In genomic region chr17:47428831-47429304, GRCm38 (mm10) we compare ENCODE assay signal across 8 mouse cellular contexts. TPM values are rescaled to one million over a fixed set of nuclear protein-coding genes. Genes with fewer than 3 reads are reported as not detected.
DNase-seq lines count a peak whose midpoint lies in the region; ATAC-seq and TF ChIP-seq lines count a peak whose summit lies in the region.

No protein-coding gene starts in this region.

- no peaks in the 10 kb centered on the region for H3K4me1 ChIP-seq in embryonic facial prominence, embryonic 13.5 days

- H3K4me3 ChIP-seq in embryonic facial prominence, embryonic 13.5 days: no peak overlapping the region
- no peak overlapping the region for H3K4me3 ChIP-seq in myocyte

- no peaks in the 10 kb centered on the region for H3K9me3 ChIP-seq in embryonic facial prominence, embryonic 13.5 days

- H3K9ac ChIP-seq in embryonic facial prominence, embryonic 13.5 days: no peak overlapping the region

- H3K27me3 ChIP-seq in embryonic facial prominence, embryonic 13.5 days: peaks cover 15% of the 10 kb centered on the region
- H3K27me3 ChIP-seq in myocyte (ENCODE audit: control insufficient read depth, insufficient read depth, insufficient read length): peaks cover 4% of the 10 kb centered on the region

- peak overlapping the region; percentile 7; the same call in 1 of the 2 replicates for H3K4me2 ChIP-seq in embryonic facial prominence, embryonic 13.5 days
- peak overlapping the region; percentile 28 for H3K4me2 ChIP-seq in myocyte (ENCODE audit: low read depth)

- 11% methylated on average over 8 of the region's 8 CpGs for WGBS in embryonic facial prominence, embryonic 13.5 days

- no peak overlapping the region for H3ac ChIP-seq in myocyte (ENCODE audit: control insufficient read depth, insufficient read length)

- peak; percentile 15 for DNase-seq in adipocyte (ENCODE audit: low spot score)
- DNase-seq in liver: peak; percentile 47
- no peak for DNase-seq in cerebellum, postnatal 10 days
- DNase-seq in spleen, postnatal 14 days (ENCODE audit: low spot score in 2 of 2): no peak
- no peak for DNase-seq in spleen, adult 18-20 months

- ATAC-seq in embryonic facial prominence, embryonic 13.5 days (ENCODE audit: insufficient number of reproducible peaks, insufficient read depth, low FRiP score, low TSS enrichment, low read depth): peak; percentile 29; the same call in 1 of the 2 replicates
- peak; percentile 42 to 71; a peak in 1 of 4 replicates for ATAC-seq in hematopoietic stem cell, adult 5-6 weeks (replicated peaks in 1 of 2; ENCODE audit: insufficient read depth in 1 of 2, low FRiP score in 2 of 2, low TSS enrichment in 1 of 2, low read depth in 1 of 2, poor library complexity in 2 of 2, severe bottlenecking in 2 of 2)

- H3K36me3 ChIP-seq in embryonic facial prominence, embryonic 13.5 days: no peaks in the 10 kb centered on the region
- no peaks in the 10 kb centered on the region for H3K36me3 ChIP-seq in myocyte (ENCODE audit: control insufficient read depth, insufficient read depth)

- no peaks in the 10 kb centered on the region for H3K79me2 ChIP-seq in myocyte (ENCODE audit: control insufficient read depth, insufficient read depth)

- no peak for TF ChIP-seq POLR2A in myocyte (IDR thresholded peaks at IDR 0.05; ENCODE audit: insufficient read length, low read depth)

- H3K27ac ChIP-seq in embryonic facial prominence, embryonic 13.5 days: no peak overlapping the region

TF ChIP-seq in myocyte, 11 proteins besides CTCF, POLR2A, EP300 and RAD21:
- no peak for TF ChIP-seq MAX (IDR thresholded peaks at IDR 0.05; ENCODE audit: low read depth)
- peak in 1 of 3 experiments; percentile 61 for TF ChIP-seq MYOG (IDR thresholded peaks at IDR 0.05; ENCODE audit: control insufficient read depth in 1 of 3, insufficient read depth in 1 of 3, insufficient read length in 2 of 3, low read depth in 2 of 3)
- peak in 2 of 3 experiments; percentile 64 to 70 for TF ChIP-seq MYOD1 (IDR thresholded peaks at IDR 0.05; ENCODE audit: control insufficient read depth in 1 of 3, insufficient read length in 2 of 3, low read depth in 2 of 3)

RNA-seq across cellular contexts. Expression of gene AI661453, which starts 7.5 kb away (rescaled TPM):
- 1.7 and 2.0 TPM in 2 replicates for polyA plus RNA-seq in embryonic facial prominence, embryonic 13.5 days (2015; fragmentation: Nextera tagmentation; extraction: Ambion mirVana)
- 1.8 and 2.3 TPM in 2 replicates for total RNA-seq in hematopoietic stem cell, adult 5-6 weeks (2017)
- polyA plus RNA-seq in myocyte (2012; fragmentation: generic; extraction: Trizol): 0.08 TPM

RNA-seq across cellular contexts. Expression of gene 1700001C19Rik, which starts 8.3 kb away (rescaled TPM):
- polyA plus RNA-seq in embryonic facial prominence, embryonic 13.5 days (2015; fragmentation: Nextera tagmentation; extraction: Ambion mirVana): 0.25 TPM in 1 of 2 replicates, not detected in the other
- total RNA-seq in hematopoietic stem cell, adult 5-6 weeks (2017): 1.9 TPM in 2 replicates
- polyA plus RNA-seq in myocyte (2012; fragmentation: generic; extraction: Trizol): not detected

RNA-seq across cellular contexts. Expression of gene Guca1a, which starts 28.5 kb away (rescaled TPM):
- 1.9 and 2.0 TPM in 2 replicates for polyA plus RNA-seq in embryonic facial prominence, embryonic 13.5 days (2015; fragmentation: Nextera tagmentation; extraction: Ambion mirVana)
- total RNA-seq in hematopoietic stem cell, adult 5-6 weeks (2017): 2.8 and 3.4 TPM in 2 replicates
- 1.2 TPM for polyA plus RNA-seq in myocyte (2012; fragmentation: generic; extraction: Trizol)

RNA-seq across cellular contexts. Expression of gene Guca1b, which starts 43.7 kb away (rescaled TPM):
- 0.73 and 0.84 TPM in 2 replicates for polyA plus RNA-seq in embryonic facial prominence, embryonic 13.5 days (2015; fragmentation: Nextera tagmentation; extraction: Ambion mirVana)
- not detected in 2 replicates for total RNA-seq in hematopoietic stem cell, adult 5-6 weeks (2017)
- 0.20 TPM for polyA plus RNA-seq in myocyte (2012; fragmentation: generic; extraction: Trizol)

Comparison
In these comparisons a context has a peak if more than half of its experiments do, and no peak if none do; other contexts are left out.
1. DNase-seq: peak in adipocyte (single experiment) and liver (single experiment); none in cerebellum, postnatal 10 days (0 of 2), spleen, postnatal 14 days (0 of 2) and spleen, adult 18-20 months (0 of 2).